Mouse (Mus musculus) embryonic facial prominence, embryonic 11.5 days (tissue): Measurements from ENCODE around the gene Pbsn. TPM values are rescaled to one million over a fixed set of nuclear protein-coding genes. Genes with fewer than 3 reads are reported as not detected.

Experiments used
- polyA plus RNA-seq: library from polyadenylated mRNA; unstranded; fragments of >200 nt; fragmentation: Nextera tagmentation; extraction: Ambion mirVana; gene quantifications from 2 replicates; pipeline ENCODE4 v1.2.1, GENCODE M21; 2014

Gene Pbsn
- polyA plus RNA-seq, 1 experiment from 2014 or later: not detected

Other genes starting within 250 kb of the Pbsn start
- 15.3 and 16.5 TPM in 2 replicates for gene Prkx, start 57.3 kb downstream of the Pbsn start, polyA plus RNA-seq
- gene Gm14744, start 11.1 kb upstream of the Pbsn start, polyA plus RNA-seq: not detected in 2 replicates
- not detected in 2 replicates for gene 5430402E10Rik, start 71.4 kb upstream of the Pbsn start, polyA plus RNA-seq
- not detected in 2 replicates for gene Obp1a, start 237.8 kb upstream of the Pbsn start, polyA plus RNA-seq